Mouse (Mus musculus): ENCODE measurements around the gene Per3. TPM values are rescaled to one million over a fixed set of nuclear protein-coding genes. Genes with fewer than 3 reads are reported as not detected.
A peak's percentile ranks its signal among the peaks of the same experiment; 100 is the strongest.

The Per3 gene
- polyA plus RNA-seq, 1 experiment = 4.5 TPM

GRCm38 (mm10) chr4:151057347-151058321 lies 13.2 kb upstream of the Per3 start, which contains the start of gene Vamp3:
TSS of gene Vamp3 (minus strand) at chr4:151057963.
- 1% methylated on average over 113 of the region's 114 CpGs for WGBS
- Histone ChIP-seq H3K4me1 (ENCODE audit: control insufficient read depth, insufficient read depth, insufficient read length) (no peaks in the 10 kb centered on the region; the same call in 1 of the 2 replicates), H3K4me3 (ENCODE audit: extremely low read depth, insufficient read depth, insufficient read length) (peak within 1 kb of the TSS; percentile 93), H3K36me3 (ENCODE audit: control insufficient read depth, insufficient read depth, low read length) (peaks cover 2% of the 10 kb centered on the region; the same call in 1 of the 2 replicates), H3K27me3 (ENCODE audit: control insufficient read depth, insufficient read depth, low read length) (peaks cover 1% of the 10 kb centered on the region; the same call in 1 of the 2 replicates), H3K27ac (ENCODE audit: insufficient read depth, low read length) (peak within 1 kb of the TSS; percentile 96)
- peak; percentile 97 to 99 for DNase-seq (ENCODE audit: low read depth in 1 of 2, low spot score in 2 of 2)
- TF ChIP-seq CTCF (IDR thresholded peaks at IDR 0.05; ENCODE audit: extremely low read depth, insufficient read depth, insufficient read length, insufficient replicate concordance) (no peak), POLR2A (IDR thresholded peaks at IDR 0.05; ENCODE audit: low read depth, low read length) (peak; percentile 51)

GRCm38 (mm10) chr4:151051162-151051561 lies 6.7 kb upstream of the Per3 start:
- peaks cover 18% of the 10 kb centered on the region for H3K36me3 ChIP-seq (ENCODE audit: control insufficient read depth, insufficient read depth, low read length)
- 57% methylated on average over 1 of the region's 1 CpGs for WGBS
- H3K4me3 ChIP-seq (ENCODE audit: extremely low read depth, insufficient read depth, insufficient read length) = no peak overlapping the region

GRCm38 (mm10) chr4:151046524-151046923 lies 2.1 kb upstream of the Per3 start:
- no peak overlapping the region for H3K27ac ChIP-seq (ENCODE audit: insufficient read depth, low read length)
- peaks cover 3% of the 10 kb centered on the region; the same call in 1 of the 2 replicates for H3K27me3 ChIP-seq (ENCODE audit: control insufficient read depth, insufficient read depth, low read length)
- no peak overlapping the region for H3K4me3 ChIP-seq (ENCODE audit: extremely low read depth, insufficient read depth, insufficient read length)
- H3K4me1 ChIP-seq (ENCODE audit: control insufficient read depth, insufficient read depth, insufficient read length) = no peaks in the 10 kb centered on the region; the same call in 1 of the 2 replicates
- 91% methylated on average over 3 of the region's 3 CpGs for WGBS
- peaks cover 16% of the 10 kb centered on the region for H3K36me3 ChIP-seq (ENCODE audit: control insufficient read depth, insufficient read depth, low read length)
- TF ChIP-seq POLR2A (IDR thresholded peaks at IDR 0.05; ENCODE audit: low read depth, low read length) (no peak), CTCF (IDR thresholded peaks at IDR 0.05; ENCODE audit: extremely low read depth, insufficient read depth, insufficient read length, insufficient replicate concordance) (no peak)
- DNase-seq (ENCODE audit: low read depth in 1 of 2, low spot score in 2 of 2) = no peak

More at GRCm38 (mm10) chr4:151051162-151051561, 6.7 kb upstream of the Per3 start:
- H3K4me1 ChIP-seq (ENCODE audit: control insufficient read depth, insufficient read depth, insufficient read length) = no peaks in the 10 kb centered on the region; the same call in 1 of the 2 replicates
- DNase-seq (ENCODE audit: low read depth in 1 of 2, low spot score in 2 of 2) = no peak
- no peak overlapping the region for H3K27ac ChIP-seq (ENCODE audit: insufficient read depth, low read length)
- no peaks in the 10 kb centered on the region for H3K27me3 ChIP-seq (ENCODE audit: control insufficient read depth, insufficient read depth, low read length)
- TF ChIP-seq CTCF (IDR thresholded peaks at IDR 0.05; ENCODE audit: extremely low read depth, insufficient read depth, insufficient read length, insufficient replicate concordance) (no peak), POLR2A (IDR thresholded peaks at IDR 0.05; ENCODE audit: low read depth, low read length) (no peak)

- no peak for DNase-seq (ENCODE audit: low read depth in 1 of 2, low spot score in 2 of 2)
- 6% methylated on average over 21 of the region's 21 CpGs for whole genome bisulfite sequencing
Observed at GRCm38 (mm10) chr4:151044944-151045570, 592 bp upstream of the Per3 start.

GRCm38 (mm10) chr4:151043281-151043680 lies 1.2 kb downstream of the Per3 start:
- Histone ChIP-seq H3K36me3 (ENCODE audit: control insufficient read depth, insufficient read depth, low read length) (peaks cover 6% of the 10 kb centered on the region), H3K27ac (ENCODE audit: insufficient read depth, low read length) (no peak overlapping the region), H3K4me3 (ENCODE audit: extremely low read depth, insufficient read depth, insufficient read length) (no peak overlapping the region), H3K4me1 (ENCODE audit: control insufficient read depth, insufficient read depth, insufficient read length) (no peaks in the 10 kb centered on the region; the same call in 1 of the 2 replicates), H3K27me3 (ENCODE audit: control insufficient read depth, insufficient read depth, low read length) (peaks cover 3% of the 10 kb centered on the region; the same call in 1 of the 2 replicates)
- no peak for TF ChIP-seq POLR2A (IDR thresholded peaks at IDR 0.05; ENCODE audit: low read depth, low read length)
- TF ChIP-seq CTCF (IDR thresholded peaks at IDR 0.05; ENCODE audit: extremely low read depth, insufficient read depth, insufficient read length, insufficient replicate concordance) = no peak
- WGBS = 75% methylated on average over 5 of the region's 5 CpGs
- DNase-seq (ENCODE audit: low read depth in 1 of 2, low spot score in 2 of 2) = no peak

More at GRCm38 (mm10) chr4:151044944-151045570, 592 bp upstream of the Per3 start:
- Histone ChIP-seq H3K36me3 (ENCODE audit: control insufficient read depth, insufficient read depth, low read length) (peaks cover 15% of the 10 kb centered on the region), H3K27me3 (ENCODE audit: control insufficient read depth, insufficient read depth, low read length) (peaks cover 3% of the 10 kb centered on the region; the same call in 1 of the 2 replicates), H3K4me1 (ENCODE audit: control insufficient read depth, insufficient read depth, insufficient read length) (no peaks in the 10 kb centered on the region; the same call in 1 of the 2 replicates), H3K27ac (ENCODE audit: insufficient read depth, low read length) (no peak overlapping the region; the same call in 1 of the 2 replicates), H3K4me3 (ENCODE audit: extremely low read depth, insufficient read depth, insufficient read length) (peak overlapping the region; percentile 56)
- TF ChIP-seq CTCF (IDR thresholded peaks at IDR 0.05; ENCODE audit: extremely low read depth, insufficient read depth, insufficient read length, insufficient replicate concordance) (no peak), POLR2A (IDR thresholded peaks at IDR 0.05; ENCODE audit: low read depth, low read length) (no peak)

- no peaks in the 10 kb centered on the region for H3K36me3 ChIP-seq (ENCODE audit: control insufficient read depth, insufficient read depth, low read length)
- no peak for TF ChIP-seq POLR2A (IDR thresholded peaks at IDR 0.05; ENCODE audit: low read depth, low read length)
- TF ChIP-seq CTCF (IDR thresholded peaks at IDR 0.05; ENCODE audit: extremely low read depth, insufficient read depth, insufficient read length, insufficient replicate concordance) = no peak
- H3K27ac ChIP-seq (ENCODE audit: insufficient read depth, low read length) = no peak overlapping the region
- H3K4me3 ChIP-seq (ENCODE audit: extremely low read depth, insufficient read depth, insufficient read length) = no peak overlapping the region
- 90% methylated on average over 5 of the region's 5 CpGs for WGBS
- no peaks in the 10 kb centered on the region; the same call in 1 of the 2 replicates for H3K4me1 ChIP-seq (ENCODE audit: control insufficient read depth, insufficient read depth, insufficient read length)
- peaks cover 3% of the 10 kb centered on the region; the same call in 1 of the 2 replicates for H3K27me3 ChIP-seq (ENCODE audit: control insufficient read depth, insufficient read depth, low read length)
- DNase-seq (ENCODE audit: low read depth in 1 of 2, low spot score in 2 of 2) = no peak
Observed at GRCm38 (mm10) chr4:151041506-151041905, 3.0 kb downstream of the Per3 start.

Data from spleen, adult 2 months (tissue).